ENCODE assay signal across 9 mouse cellular contexts in the genomic region with DNA sequence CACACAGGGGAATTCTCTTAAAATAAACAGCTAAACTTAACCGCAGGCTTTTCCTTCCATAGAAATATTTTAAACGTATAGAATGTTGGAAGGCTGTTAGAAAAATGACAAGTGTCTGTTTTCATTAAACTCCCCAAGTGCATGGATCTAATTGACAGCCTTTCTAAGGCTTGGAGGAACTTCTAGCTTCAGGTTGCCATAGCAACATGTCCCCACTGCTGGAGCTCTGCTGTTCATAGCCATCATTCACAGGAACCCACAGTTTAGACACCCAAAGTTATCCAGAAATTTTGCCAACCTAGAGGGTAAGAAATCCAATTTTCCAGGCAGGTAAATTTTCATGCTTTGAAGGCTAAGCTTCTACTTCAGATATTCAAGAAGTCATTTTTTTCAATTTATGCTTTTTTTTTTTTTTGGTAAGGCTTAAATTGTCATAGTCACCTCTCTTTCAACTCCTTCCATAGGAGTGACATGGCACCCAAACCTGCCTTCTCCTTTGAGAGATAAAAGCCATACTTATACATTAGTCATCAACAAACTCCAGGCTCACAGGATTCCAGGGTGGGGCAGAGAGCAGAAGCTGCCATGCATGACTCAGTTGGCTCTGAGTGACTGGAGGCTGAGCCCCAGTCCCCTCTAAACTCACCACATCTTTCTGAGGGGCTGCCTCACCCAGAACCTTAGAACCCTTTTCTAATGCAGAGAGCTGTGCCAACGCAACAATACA.
DNase-seq lines count a peak whose midpoint lies in the region; ATAC-seq and TF ChIP-seq lines count a peak whose summit lies in the region.
"Had no signal": no experiment of that assay in that cellular context is flagged by ENCODE, and none has a peak within 500 bp of the region (broad histone marks: within the 10 kb centered on the region; RNA-seq: fewer than 3 reads in every experiment).

No protein-coding gene starts in this region.

- no peak overlapping the region for H3K4me2 ChIP-seq in embryonic facial prominence, embryonic 14.5 days (ENCODE audit: low read depth, low read length)
- H3K4me2 ChIP-seq in liver, embryonic 14.5 days (ENCODE audit: low read depth), result no peak overlapping the region
- H3K4me2 ChIP-seq: kidney, embryonic 15.5 days had no signal

- 61% methylated on average over 3 of the region's 3 CpGs for WGBS in embryonic facial prominence, embryonic 14.5 days
- WGBS in liver, embryonic 14.5 days (ENCODE audit: insufficient replicate concordance), result 65% methylated on average over 3 of the region's 3 CpGs

- no peaks in the 10 kb centered on the region for H3K27me3 ChIP-seq in embryonic facial prominence, embryonic 14.5 days (replicated peaks; ENCODE audit: control insufficient read depth, insufficient read depth, low read length)
- no peaks in the 10 kb centered on the region for H3K27me3 ChIP-seq in liver, embryonic 14.5 days (ENCODE audit: control insufficient read depth, insufficient read depth, low read length)
- H3K27me3 ChIP-seq: kidney, embryonic 15.5 days had no signal

- peak; percentile 20 to 66 for DNase-seq in layer of hippocampus, adult 18-20 months (ENCODE audit: low spot score in 2 of 2)
- no peak for DNase-seq in layer of hippocampus, postnatal 25 days (ENCODE audit: extremely low spot score in 1 of 2, low spot score in 1 of 2)
- DNase-seq in ZHBTc4 (ENCODE audit: low read depth, low spot score), result peak; percentile 4
- peak; percentile 23 for DNase-seq in embryonic facial prominence, embryonic 14.5 days (ENCODE audit: low spot score)
- peak in 1 of 3 experiments; percentile 23 for DNase-seq in liver, embryonic 14.5 days (ENCODE audit: low read depth in 3 of 3, low spot score in 3 of 3)
- no peak for DNase-seq in cerebellum, adult 11 months
- DNase-seq in testis, postnatal 14 days (ENCODE audit: low spot score), result no peak
- DNase-seq: heart, adult 18-20 months had no signal

- H3K9ac ChIP-seq in embryonic facial prominence, embryonic 14.5 days (ENCODE audit: low read depth, low read length), result no peak overlapping the region
- 0 out of 2 replicates have a peak overlapping the region, but pooled peaks have one; percentile 6 for H3K9ac ChIP-seq in liver, embryonic 14.5 days (replicated peaks)
- H3K9ac ChIP-seq: kidney, embryonic 15.5 days had no signal

- TF ChIP-seq CTCF in liver, embryonic 14.5 days (IDR thresholded peaks at IDR 0.05; ENCODE audit: low read depth), result no peak

- no peak overlapping the region for H3K27ac ChIP-seq in embryonic facial prominence, embryonic 14.5 days (replicated peaks; ENCODE audit: low read depth, low read length)
- peak overlapping the region; percentile 11 for H3K27ac ChIP-seq in liver, embryonic 14.5 days
- H3K27ac ChIP-seq: kidney, embryonic 15.5 days had no signal

- no peak for TF ChIP-seq EP300 in liver, embryonic 14.5 days (IDR thresholded peaks at IDR 0.05; ENCODE audit: low read depth)

- H3K9me3 ChIP-seq in embryonic facial prominence, embryonic 14.5 days (ENCODE audit: control insufficient read depth, low read length), result no peaks in the 10 kb centered on the region
- no peaks in the 10 kb centered on the region for H3K9me3 ChIP-seq in liver, embryonic 14.5 days (ENCODE audit: control insufficient read depth, low read length)
- H3K9me3 ChIP-seq: kidney, embryonic 15.5 days had no signal

- no peaks in the 10 kb centered on the region for H3K4me1 ChIP-seq in embryonic facial prominence, embryonic 14.5 days (ENCODE audit: control insufficient read depth, insufficient read depth, low read length)
- H3K4me1 ChIP-seq in liver, embryonic 14.5 days (replicated peaks; ENCODE audit: control insufficient read depth in 2 of 2, insufficient read depth in 2 of 2, low read length in 1 of 2), result peaks cover 5 to 20% of the 10 kb centered on the region in 2 experiments; a peak in 3 of 4 replicates
- H3K4me1 ChIP-seq: kidney, embryonic 15.5 days had no signal

- no peaks in the 10 kb centered on the region for H3K36me3 ChIP-seq in embryonic facial prominence, embryonic 14.5 days (ENCODE audit: control insufficient read depth, insufficient read depth, low read length)
- H3K36me3 ChIP-seq in liver, embryonic 14.5 days (replicated peaks; ENCODE audit: control insufficient read depth, insufficient read depth, low read depth), result no peaks in the 10 kb centered on the region
- H3K36me3 ChIP-seq: kidney, embryonic 15.5 days had no signal

- no peak for ATAC-seq in embryonic facial prominence, embryonic 14.5 days (ENCODE audit: low read depth)
- ATAC-seq in liver, embryonic 14.5 days (ENCODE audit: insufficient read depth), result peak; percentile 93

- no peak overlapping the region for H3K4me3 ChIP-seq in embryonic facial prominence, embryonic 14.5 days (ENCODE audit: low read depth, low read length)
- no peak overlapping the region for H3K4me3 ChIP-seq in liver, embryonic 14.5 days (ENCODE audit: insufficient read depth in 1 of 2, low read depth in 2 of 2, low read length in 2 of 2)
- H3K4me3 ChIP-seq: kidney, embryonic 15.5 days had no signal

Comparison
In these comparisons a context has a peak if more than half of its experiments do, and no peak if none do; other contexts are left out.
1. DNase-seq: peak in layer of hippocampus, adult 18-20 months (2 of 2), ZHBTc4 (single experiment) and embryonic facial prominence, embryonic 14.5 days (single experiment); none in layer of hippocampus, postnatal 25 days (0 of 2), cerebellum, adult 11 months (single experiment) and testis, postnatal 14 days (single experiment).